Mouse (Mus musculus) WW6 (cell line): Measurements from ENCODE around the gene Macrod2.

ENCODE experiments used
- DNase-seq: peaks from one replicate; pipeline ENCODE4 v3.0.0-alpha.2; 2013; ENCODE audit warnings: low read depth, low spot score

Gene Macrod2

DNA sequence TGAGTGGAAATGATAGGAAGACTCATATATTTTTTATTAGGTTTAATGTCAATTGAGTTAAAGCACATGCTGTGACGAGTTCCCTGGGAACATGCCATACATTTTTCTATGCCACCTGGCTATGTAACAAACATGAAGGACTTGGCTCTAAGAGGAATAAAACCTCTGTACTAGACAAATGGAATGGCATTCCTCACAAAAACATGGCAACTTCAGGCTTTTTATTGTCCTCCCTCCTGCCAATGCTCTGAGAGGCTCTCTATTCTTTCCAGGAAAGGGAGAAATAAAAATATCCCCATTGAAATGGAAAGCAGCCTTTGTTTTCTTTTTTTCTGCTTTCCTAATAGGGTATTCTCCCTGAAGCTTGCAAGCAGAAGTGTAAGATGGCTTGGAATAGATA lies 1559.7 kb downstream of the Macrod2 start:
- DNase-seq = no peak

DNA sequence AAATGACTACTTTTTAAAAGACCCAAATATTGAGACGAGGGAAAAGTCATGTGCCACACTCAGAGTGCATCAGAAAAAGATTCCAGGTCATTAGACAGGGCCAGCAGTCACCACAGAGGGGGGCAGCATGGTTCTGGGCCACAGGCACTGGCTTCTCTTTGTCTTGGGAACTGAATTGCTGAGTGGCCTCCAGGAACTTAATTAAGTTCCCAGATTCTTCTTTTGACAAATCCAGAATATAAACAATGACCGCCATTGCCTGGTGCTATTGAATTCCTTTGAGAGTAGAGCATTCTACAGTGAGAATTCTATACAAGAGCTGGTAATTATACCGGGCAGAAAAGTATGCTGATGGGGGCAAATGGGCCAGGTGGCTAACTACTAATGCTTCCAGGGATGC lies 1560.1 kb downstream of the Macrod2 start:
- no peak for DNase-seq

DNA sequence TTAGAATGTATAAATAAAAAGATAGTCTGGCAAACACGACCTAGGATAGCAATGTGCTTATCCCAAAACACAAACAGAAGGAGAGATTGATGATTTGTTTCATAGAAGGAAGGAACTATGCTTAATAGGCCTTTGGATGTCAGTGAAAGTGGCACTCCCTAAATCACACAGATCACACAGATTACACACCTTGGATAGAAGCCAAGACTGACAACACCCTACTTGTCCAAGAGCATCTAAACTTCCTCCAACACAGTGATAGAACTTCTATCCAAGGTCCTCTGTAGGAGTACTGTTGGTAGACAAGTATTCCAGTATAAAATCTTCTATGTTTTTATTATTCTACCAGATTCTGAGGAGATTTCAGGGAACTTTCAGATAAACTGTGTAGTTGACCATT lies 1567.8 kb downstream of the Macrod2 start:
- no peak for DNase-seq

DNA sequence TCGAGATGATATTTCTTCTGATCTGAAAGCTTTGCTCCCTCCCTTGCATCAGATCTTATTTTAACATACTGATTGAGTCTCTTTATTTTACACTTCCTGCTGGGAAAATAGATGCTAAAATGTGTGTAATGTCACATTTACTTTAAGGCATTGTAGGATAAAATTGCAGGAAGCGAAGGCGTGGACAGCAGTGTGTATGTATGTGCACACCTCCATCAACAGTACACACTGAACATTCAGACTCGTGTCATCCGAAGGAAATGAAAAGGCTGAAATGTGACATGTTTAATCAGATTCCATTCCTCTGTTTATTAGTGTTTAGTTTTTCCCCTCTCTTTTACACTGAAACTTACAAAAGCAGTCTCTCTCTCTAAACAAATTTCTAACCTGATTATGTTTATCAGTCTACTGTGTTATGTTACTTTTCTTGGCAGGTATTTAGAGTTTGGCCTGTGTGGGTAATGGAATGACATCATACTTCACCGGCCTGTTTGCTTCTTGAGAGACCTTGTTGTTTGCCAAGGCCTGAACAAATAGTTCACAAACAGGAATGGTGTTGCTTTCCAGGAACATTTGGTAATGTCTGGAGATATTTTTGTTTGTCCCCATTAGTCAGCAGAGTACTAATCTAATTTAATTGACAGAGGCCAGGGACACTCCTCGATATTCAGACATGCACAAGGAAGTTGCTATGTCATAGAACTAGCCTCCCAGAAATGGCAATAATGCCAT lies 1588.7 kb downstream of the Macrod2 start:
- no peak for DNase-seq

DNA sequence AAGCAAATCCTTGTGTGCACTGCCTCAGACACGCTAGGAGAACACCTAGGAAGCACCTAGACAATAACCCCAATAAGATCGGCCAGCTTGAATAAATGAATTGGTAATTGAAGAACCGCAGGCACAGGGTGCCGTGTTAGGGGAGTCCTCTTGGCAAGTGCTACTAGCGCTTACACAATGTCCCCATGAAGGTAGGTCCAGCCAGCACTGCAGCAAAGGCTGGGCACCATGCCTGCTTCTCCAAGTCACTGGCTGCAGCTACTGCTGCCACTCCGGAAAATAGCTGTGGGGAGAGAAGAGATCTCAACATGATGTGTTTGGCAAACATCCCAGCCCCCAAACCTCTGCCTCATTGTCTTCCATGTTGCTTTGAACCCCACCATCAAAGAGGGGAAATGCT lies 1603.8 kb downstream of the Macrod2 start:
- no peak for DNase-seq

DNA sequence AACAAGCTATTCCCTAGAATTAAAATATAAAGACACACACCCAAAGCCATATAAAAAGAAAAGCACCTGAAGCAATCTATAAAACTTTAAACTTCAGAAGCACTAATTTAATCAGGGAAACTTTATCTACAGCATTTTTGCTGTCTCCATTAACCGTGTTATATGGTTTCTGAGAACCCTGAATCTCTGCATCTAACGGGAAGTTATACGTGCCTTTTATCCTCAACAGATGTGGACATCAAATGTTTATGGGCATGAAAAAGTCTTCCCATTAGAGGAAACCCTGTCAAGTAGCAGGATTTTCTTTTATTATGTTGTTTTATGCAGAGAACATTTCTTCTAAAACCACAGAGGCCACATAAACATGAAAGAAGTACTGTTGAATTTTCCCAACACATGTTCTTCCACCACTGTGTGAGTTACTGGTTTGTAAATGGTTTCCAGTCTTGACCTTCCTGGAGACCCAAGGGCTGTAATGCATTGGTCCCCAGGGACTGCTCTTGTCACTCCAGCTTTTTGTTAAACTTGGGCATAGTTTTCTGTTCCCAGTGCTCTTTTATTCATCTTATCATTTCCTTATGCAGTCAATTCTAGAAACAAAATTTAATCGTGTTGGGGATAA lies 1629.5 kb downstream of the Macrod2 start:
- no peak for DNase-seq

DNA sequence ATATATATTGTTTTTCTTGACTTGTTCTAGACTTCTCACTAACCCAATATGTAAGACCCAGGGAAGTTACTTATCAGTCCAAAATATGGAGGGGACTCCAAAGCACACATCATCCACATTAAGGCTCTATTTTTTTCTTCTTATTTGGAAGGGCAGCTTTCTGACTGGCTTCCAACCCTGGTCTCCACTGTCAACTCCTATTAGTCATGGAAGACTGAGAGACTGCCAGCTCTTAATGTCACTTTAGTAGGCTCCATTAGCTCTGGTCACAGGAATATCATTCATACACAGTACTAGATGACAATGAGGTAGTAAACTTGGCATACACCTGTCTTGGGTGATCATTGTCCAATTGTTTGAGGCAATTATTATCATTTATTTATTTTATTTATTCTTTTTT lies 1631.6 kb downstream of the Macrod2 start:
- no peak for DNase-seq

DNA sequence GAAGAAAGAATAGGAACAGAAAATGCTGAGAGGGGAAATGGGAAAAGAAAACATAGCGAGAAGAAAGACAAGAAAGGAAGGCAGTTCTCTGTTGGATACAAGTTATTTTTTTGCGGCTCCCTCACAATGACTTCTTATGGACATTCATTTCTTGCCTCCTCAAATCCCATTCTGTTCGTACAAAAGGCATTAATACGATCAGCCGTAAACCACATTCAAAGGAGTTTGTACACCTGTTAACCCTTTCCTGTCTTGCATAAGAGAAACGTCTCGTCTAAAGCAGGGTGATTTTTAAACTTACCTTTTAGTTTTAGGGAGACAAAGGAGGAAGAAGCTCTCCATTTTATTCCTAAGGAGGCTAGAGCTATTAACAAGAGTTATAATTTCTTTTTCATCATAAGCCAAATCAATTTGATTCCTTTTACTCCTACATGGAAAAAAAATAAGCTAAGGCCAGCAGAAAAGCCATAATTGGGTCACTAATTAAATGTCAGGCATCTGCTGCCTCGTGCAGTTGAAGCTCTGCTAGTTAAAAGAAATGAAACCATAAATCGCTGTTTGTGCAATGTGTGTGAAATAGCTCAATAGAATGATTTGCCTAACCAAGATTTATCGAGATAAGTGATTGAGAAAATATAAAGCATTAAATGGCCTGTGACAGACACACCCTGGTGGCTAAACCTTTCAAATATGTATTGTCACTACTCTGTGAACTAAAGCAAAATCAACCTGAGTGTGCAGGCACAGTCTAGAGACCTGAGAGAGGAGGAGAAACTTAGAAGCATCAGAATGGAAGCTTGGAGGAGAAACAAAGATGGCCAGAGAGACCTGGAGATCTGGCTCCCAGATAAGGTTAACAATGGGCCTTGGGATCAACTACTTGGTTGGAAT lies 1635.9 kb downstream of the Macrod2 start:
- no peak for DNase-seq

DNA sequence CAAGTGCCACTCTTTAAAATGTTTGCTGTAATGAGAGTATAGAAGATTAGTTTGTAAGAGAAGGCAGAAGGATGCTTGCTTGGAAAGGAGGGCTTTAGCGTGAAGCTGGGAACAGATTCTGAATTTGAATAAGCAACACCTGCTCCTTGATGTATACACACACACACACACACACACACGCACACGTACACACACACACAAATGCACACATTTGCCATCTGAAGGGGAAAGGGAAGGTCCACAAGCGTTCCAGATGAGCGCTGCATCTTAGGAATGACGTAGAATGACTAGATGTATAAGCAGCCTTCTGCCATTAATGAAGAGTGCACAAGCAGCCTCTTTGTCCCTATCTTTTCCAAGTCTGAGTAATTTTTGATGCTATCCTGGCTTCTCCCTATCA lies 1660.5 kb downstream of the Macrod2 start:
- DNase-seq = no peak

DNA sequence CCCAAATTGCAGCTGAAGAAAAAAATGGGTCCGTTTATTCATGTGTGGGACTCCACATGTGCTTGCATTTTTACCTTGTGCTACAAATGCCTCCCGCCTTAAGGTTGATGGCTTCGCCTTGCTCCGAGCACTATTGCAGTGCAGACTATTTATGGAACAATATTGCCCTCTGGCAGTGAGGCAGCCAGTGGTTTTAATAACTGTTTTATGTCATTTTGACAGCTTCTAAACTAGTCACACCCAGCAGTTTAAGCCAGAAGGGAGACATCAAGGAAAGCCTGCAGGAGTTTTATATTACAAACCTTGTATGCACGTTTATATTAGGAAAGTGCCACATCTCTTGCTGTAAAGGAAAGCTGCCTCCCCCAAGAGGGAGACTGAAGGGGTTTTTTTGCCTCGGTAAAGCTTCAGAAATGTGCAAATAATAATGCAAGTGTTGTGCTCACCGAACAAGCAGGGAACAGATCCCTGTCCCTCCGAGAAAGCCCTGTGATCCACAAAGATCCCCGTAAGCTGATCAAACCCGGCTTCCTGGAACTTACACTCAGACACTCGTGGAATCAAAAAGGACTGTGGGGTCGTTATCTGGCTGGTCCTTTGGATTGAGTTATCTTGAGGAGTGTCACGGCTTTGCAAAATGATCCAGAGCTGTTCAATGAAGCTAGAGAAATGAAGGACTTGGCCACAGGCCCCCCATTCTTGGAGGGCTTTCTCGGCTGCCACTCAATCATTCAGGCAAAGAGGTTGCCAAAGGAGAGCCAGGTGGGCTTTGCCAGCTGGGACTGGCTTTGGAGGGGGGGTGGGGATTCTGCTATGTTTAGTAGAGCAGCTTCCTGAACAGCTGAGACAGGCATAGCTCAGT lies 1663.0 kb downstream of the Macrod2 start:
- no peak for DNase-seq

DNA sequence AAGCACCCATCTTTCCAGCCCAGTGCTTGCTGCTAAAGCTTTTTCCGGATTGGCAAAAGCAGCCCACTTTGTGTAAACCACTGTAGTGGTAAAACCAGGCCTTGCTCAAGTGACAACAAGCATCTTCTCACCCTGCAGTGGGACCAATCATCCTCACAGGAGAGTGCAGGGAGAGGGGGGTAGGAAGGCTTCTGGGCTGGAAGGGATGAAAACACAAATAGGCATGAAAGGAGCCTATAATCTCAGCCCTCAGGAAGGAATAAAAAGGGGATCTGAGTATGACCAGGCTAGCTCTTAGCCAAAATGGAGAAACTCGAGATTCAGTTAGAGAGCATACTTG lies 1663.6 kb downstream of the Macrod2 start:
- DNase-seq = no peak

DNA sequence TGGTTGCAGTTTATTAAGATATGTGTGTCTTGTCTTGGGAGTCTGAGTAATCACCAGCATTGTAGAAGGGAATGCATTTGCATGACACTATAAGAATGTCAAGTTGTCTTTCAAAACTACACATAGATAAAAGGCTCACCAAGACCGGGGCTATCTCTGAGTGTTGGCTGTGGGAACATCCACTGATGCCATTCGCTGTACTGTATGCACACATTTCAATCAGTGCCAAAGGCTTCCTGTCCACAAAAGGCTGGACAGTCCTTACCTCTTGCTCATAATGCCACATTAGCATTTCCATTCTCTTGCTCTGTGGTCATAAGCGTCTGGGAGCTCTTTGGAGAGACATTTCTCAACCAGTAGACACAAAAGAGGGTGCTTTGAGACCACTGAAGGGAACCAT lies 1713.8 kb downstream of the Macrod2 start:
- no peak for DNase-seq

DNA sequence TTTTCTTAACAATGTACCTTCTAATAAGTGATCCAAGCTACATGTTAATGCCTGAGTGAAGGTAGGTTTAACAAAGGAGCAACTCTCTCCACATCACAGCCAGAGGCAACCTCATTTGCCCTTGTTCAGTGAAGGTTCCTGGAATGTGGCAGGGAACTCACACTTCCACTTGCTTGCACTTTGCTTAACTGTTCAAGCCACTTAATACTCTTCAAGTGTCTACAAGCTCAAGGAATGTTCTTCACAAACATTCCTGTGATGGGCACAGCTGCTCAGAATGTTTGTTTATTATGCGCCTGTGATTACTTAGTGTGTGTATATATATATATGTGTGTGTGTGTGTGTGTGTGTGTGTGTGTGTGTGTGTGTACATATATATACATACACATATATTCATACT lies 1721.5 kb downstream of the Macrod2 start:
- DNase-seq = no peak

DNA sequence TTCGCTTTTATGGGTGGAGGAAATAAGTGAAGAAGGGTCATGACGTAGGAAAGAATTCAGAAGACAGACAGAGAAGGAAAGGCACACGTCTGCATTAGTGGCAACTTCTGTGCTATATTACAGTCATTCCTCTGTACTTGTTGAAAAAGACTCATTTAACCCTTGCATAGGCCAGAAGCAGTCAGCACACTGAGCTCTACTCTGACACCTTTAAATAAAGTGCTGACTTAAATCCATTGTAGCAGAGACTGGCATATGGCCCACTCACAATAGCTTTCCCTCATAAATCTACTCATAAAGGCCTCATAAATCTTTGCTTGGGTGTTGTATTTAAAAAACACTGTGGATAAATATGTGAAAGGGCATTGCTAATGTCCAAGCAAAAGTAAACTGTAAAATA lies 1733.0 kb downstream of the Macrod2 start:
- DNase-seq = no peak

DNA sequence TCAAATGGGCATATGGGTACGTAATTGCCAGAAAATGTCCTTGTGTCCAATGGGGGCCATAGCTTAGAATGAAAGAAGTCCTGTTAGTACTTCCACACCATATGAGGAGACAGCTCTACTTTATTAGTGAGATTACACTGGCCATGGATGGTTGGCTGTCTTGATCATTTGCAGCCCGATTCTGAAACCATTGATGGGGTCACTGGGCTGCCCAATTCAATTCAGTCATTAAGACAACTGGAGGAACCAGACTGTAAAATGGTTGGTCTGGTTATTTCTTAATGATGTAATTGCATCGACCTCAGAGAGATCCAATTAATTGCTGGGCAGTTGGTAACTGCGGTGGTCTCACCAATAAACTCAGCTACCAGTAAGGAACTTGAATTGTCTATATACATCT lies 1734.1 kb downstream of the Macrod2 start:
- no peak for DNase-seq

DNA sequence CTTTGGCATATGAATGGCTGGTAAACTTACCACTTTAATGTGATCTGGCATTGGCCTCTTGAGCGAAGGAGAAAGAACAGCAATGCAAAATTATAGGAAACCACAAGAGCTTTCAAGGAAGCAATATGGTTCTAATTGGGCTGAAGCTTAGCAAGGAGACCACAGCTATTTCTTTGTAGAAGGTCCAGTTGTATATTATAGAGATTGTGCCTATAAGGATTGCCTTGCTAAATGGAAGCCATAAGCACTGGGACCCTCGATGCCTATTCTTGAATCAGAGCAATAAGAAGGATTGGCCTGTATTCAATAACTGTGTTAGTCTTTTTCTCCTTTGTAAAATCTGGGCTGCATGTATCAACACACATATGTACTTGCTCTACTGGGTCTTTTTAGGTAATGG lies 1754.2 kb downstream of the Macrod2 start:
- DNase-seq = no peak

DNA sequence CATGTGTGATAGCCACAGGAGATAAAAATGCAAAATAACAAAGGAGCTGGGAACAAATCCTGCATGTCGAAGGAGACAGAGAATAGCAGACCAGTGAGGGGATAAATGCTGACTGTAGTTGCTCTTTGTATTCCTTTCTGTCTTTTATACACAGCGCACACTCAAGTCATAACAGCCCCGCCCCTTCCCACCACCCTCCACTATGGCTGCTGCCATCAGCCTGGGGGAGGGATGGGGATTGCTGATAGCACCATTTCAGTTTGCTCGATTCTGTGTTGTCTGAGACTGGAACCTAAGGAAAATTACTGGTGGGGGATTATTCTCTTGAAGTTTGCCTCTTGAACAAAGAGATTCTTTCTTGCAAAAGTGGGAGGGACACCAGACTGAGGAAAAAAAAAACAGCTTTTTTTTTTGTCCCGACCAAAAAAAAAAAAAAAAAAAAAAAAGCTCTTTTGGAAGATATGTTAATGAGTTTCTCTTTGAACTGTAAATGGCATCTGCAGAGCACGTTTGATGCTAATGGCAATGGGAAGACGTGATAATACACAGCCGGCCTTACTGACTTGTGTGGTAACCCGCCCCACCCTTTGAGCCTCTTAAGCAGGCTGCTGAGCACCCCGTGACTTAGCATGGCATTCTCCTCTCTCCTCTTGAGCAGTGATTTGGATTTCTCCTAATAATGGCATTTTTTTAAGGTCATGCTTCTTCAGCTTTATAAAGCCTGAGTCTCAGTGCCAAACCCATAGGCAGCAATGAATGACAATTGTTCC lies 1768.6 kb downstream of the Macrod2 start:
- no peak for DNase-seq

DNA sequence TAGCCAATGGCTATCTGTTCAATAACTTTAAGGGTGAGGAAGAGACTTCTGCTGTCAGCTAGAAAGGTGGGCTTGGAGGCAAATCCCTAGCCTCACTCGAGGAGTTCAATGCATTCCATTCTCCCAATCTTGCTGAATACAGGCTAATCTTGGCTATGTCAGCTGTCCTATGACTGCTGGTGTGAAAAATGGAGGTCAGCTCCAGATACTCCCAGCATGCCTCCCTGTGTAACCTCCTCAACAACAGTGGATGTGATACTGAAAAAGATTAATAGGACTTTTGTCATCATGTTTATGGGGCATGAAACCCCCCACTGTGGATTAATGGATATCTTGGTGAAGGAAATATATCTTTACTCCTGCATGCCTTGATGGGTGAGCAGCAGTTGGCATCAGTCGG lies 1774.5 kb downstream of the Macrod2 start:
- no peak for DNase-seq

DNA sequence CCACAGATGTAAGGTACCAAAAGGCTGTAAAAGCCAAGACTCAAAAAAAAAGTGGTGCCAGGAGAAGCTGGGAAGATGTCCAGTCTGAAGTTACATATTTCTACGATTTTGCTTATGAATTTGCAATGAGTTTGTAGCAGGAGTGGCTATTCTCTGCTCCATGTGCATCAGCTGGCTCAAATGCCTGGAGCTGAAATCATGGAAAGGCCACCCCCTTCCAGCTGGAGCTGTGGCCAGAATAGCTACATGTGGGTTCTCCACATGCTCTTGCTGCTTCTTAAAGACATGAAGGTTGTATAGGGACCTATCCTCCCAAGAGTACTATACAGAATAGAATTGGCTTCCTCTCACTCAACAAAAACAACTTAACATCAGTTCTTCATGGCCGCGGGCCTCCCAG lies 1777.6 kb downstream of the Macrod2 start:
- no peak for DNase-seq

DNA sequence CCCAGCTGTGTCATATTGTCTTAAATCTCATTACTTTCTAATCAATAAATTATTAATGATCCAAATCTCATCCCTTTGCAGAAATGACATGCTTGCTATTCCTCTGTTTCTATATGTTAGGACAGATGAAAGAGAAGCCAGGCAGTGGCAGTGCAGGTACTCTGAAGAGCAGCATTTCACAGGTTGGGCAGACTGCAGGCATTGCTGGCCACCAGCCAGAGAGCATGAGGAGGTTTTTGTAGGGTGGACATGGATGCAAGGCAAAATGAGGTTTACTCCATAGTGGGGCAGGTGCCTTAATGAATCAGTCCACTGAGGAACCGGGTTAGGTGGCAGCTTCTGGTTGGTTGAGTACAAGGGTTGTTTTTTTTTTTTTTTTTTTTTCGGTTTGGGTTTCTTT lies 1778.9 kb downstream of the Macrod2 start:
- DNase-seq = no peak

DNA sequence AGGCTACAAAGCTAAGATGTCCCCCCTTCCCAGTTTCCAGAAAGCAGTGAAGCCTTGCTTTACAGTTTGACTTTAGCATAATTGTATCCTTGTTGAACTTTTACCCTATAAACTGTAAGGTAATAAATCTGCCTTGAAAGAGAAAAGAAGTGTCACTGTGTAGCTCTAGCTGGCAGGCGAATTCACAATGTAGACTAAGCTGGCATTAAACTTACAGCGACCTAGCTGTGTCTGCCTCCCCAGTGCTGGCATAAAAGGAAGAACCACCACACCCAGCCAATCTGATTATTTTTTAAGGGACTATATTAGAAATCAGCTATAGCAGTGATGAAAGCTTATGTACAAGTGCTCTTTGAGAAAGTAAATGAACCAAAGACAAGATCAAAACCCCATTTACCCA lies 1791.8 kb downstream of the Macrod2 start:
- DNase-seq = no peak
